In genomic region chr19:57353228-57353627, GRCm38 (mm10) we compare ENCODE assay signal across 22 mouse cellular contexts. TPM values are rescaled to one million over a fixed set of nuclear protein-coding genes. Genes with fewer than 3 reads are reported as not detected.
DNase-seq lines count a peak whose midpoint lies in the region; ATAC-seq and TF ChIP-seq lines count a peak whose summit lies in the region.
"Had no signal": no experiment of that assay in that cellular context is flagged by ENCODE, and none has a peak within 500 bp of the region (broad histone marks: within the 10 kb centered on the region; RNA-seq: fewer than 3 reads in every experiment).

No protein-coding gene starts in this region.

- no peaks in the 10 kb centered on the region for H3K36me3 ChIP-seq in forebrain, postnatal 0 days (ENCODE audit: insufficient read depth)
- H3K36me3 ChIP-seq in forebrain, embryonic 14.5 days (ENCODE audit: control insufficient read depth, insufficient read depth, low read length): no peaks in the 10 kb centered on the region
- no peaks in the 10 kb centered on the region for H3K36me3 ChIP-seq in embryonic facial prominence, embryonic 14.5 days (ENCODE audit: control insufficient read depth, insufficient read depth, low read length)
- H3K36me3 ChIP-seq: forebrain, embryonic 12.5 days; liver, embryonic 13.5 days; stomach, embryonic 15.5 days had no signal

- ATAC-seq in forebrain, postnatal 0 days: no peak
- ATAC-seq in forebrain, embryonic 14.5 days: no peak
- no peak for ATAC-seq in embryonic facial prominence, embryonic 14.5 days (ENCODE audit: low read depth)
- ATAC-seq: intestine, embryonic 16.5 days; midbrain, embryonic 16.5 days had no signal

- H3K4me3 ChIP-seq in forebrain, postnatal 0 days (ENCODE audit: low read depth, low read length): no peak overlapping the region
- H3K4me3 ChIP-seq in forebrain, embryonic 14.5 days (ENCODE audit: low read depth, low read length): no peak overlapping the region
- no peak overlapping the region for H3K4me3 ChIP-seq in embryonic facial prominence, embryonic 14.5 days (ENCODE audit: low read depth, low read length)
- H3K4me3 ChIP-seq: forebrain, embryonic 12.5 days; liver, embryonic 13.5 days; stomach, embryonic 15.5 days had no signal

- no peak overlapping the region for H3K4me2 ChIP-seq in forebrain, postnatal 0 days (ENCODE audit: low read depth)
- no peak overlapping the region for H3K4me2 ChIP-seq in forebrain, embryonic 14.5 days (ENCODE audit: low read length)
- no peak overlapping the region for H3K4me2 ChIP-seq in embryonic facial prominence, embryonic 14.5 days (ENCODE audit: low read depth, low read length)
- H3K4me2 ChIP-seq: forebrain, embryonic 12.5 days; liver, embryonic 13.5 days; midbrain, embryonic 11.5 days; stomach, embryonic 15.5 days had no signal

- no peaks in the 10 kb centered on the region for H3K27me3 ChIP-seq in forebrain, postnatal 0 days (ENCODE audit: insufficient read depth, low read length)
- H3K27me3 ChIP-seq in forebrain, embryonic 14.5 days (replicated peaks; ENCODE audit: control insufficient read depth, insufficient read depth, low read length): no peaks in the 10 kb centered on the region
- H3K27me3 ChIP-seq in embryonic facial prominence, embryonic 14.5 days (replicated peaks; ENCODE audit: control insufficient read depth, insufficient read depth, low read length): no peaks in the 10 kb centered on the region
- H3K27me3 ChIP-seq: CH12.LX; forebrain, embryonic 12.5 days; liver, embryonic 13.5 days; stomach, embryonic 15.5 days had no signal

- no peaks in the 10 kb centered on the region for H3K4me1 ChIP-seq in forebrain, postnatal 0 days (ENCODE audit: insufficient read depth)
- no peaks in the 10 kb centered on the region for H3K4me1 ChIP-seq in forebrain, embryonic 14.5 days (ENCODE audit: control insufficient read depth, insufficient read depth, low read length)
- H3K4me1 ChIP-seq in embryonic facial prominence, embryonic 14.5 days (ENCODE audit: control insufficient read depth, insufficient read depth, low read length): peaks cover 26% of the 10 kb centered on the region; the same call in 1 of the 2 replicates

- no peak for TF ChIP-seq CTCF in forebrain, postnatal 0 days (IDR thresholded peaks at IDR 0.05; ENCODE audit: low read depth)

- 80% methylated on average over 10 of the region's 10 CpGs for WGBS in forebrain, postnatal 0 days
- 83% methylated on average over 10 of the region's 10 CpGs for WGBS in forebrain, embryonic 14.5 days
- 84% methylated on average over 10 of the region's 10 CpGs for WGBS in embryonic facial prominence, embryonic 14.5 days

- no peak overlapping the region for H3K9ac ChIP-seq in forebrain, postnatal 0 days
- H3K9ac ChIP-seq in forebrain, embryonic 14.5 days (ENCODE audit: low read length): no peak overlapping the region
- H3K9ac ChIP-seq in embryonic facial prominence, embryonic 14.5 days (ENCODE audit: low read depth, low read length): no peak overlapping the region
- H3K9ac ChIP-seq: forebrain, embryonic 12.5 days; liver, embryonic 13.5 days; stomach, embryonic 15.5 days had no signal

- H3K9me3 ChIP-seq in forebrain, postnatal 0 days (ENCODE audit: low read length): no peaks in the 10 kb centered on the region
- no peaks in the 10 kb centered on the region for H3K9me3 ChIP-seq in forebrain, embryonic 14.5 days (replicated peaks; ENCODE audit: control insufficient read depth, low read length)
- H3K9me3 ChIP-seq in embryonic facial prominence, embryonic 14.5 days (ENCODE audit: control insufficient read depth, low read length): no peaks in the 10 kb centered on the region
- H3K9me3 ChIP-seq: forebrain, embryonic 12.5 days; liver, embryonic 13.5 days; stomach, embryonic 15.5 days had no signal

- 0 out of 2 replicates have a peak overlapping the region, but pooled peaks have one; percentile 42 for H3K27ac ChIP-seq in forebrain, postnatal 0 days (ENCODE audit: low read depth, low read length)
- no peak overlapping the region for H3K27ac ChIP-seq in forebrain, embryonic 14.5 days (ENCODE audit: low read depth, low read length)
- H3K27ac ChIP-seq in embryonic facial prominence, embryonic 14.5 days (replicated peaks; ENCODE audit: low read depth, low read length): peak overlapping the region; percentile 52
- H3K27ac ChIP-seq: forebrain, embryonic 12.5 days; kidney, postnatal 0 days; liver, embryonic 13.5 days; stomach, embryonic 15.5 days had no signal

- intact Hi-C loops in heart, postnatal 10 days (cut with DNase I): no loop called here

- DNase-seq in forebrain, postnatal 0 days: no peak
- DNase-seq in forebrain, embryonic 14.5 days (ENCODE audit: low spot score): no peak
- DNase-seq in lung, postnatal 10 days: peak; percentile 44
- DNase-seq in lung, adult 18-20 months: no peak
- no peak for DNase-seq in embryonic facial prominence, embryonic 14.5 days (ENCODE audit: low spot score)
- no peak for DNase-seq in heart, postnatal 10 days
- DNase-seq in layer of hippocampus, adult 18-20 months (ENCODE audit: low spot score in 2 of 2): no peak
- DNase-seq: adrenal gland, postnatal 10 days; cerebellum, adult 18-20 months; gastrocnemius, postnatal 14 days; kidney, adult 8-10 months; liver, embryonic 13.5 days; lung, adult 2 months; thymus, postnatal 14 days had no signal

RNA-seq across cellular contexts. Expression of gene Fam160b1, which starts 7.3 kb away (rescaled TPM):
- 19.7 and 23.0 TPM in 2 replicates for total RNA-seq in forebrain, postnatal 0 days (2014; rRNA removed)
- 9.0 and 10.8 TPM in 2 replicates for polyA plus RNA-seq in forebrain, postnatal 0 days (2015; fragmentation: Nextera tagmentation; extraction: Ambion mirVana)
- 12.7 and 15.0 TPM in 2 replicates for polyA plus RNA-seq in forebrain, embryonic 14.5 days (2014; fragmentation: Nextera tagmentation; extraction: Ambion mirVana)
- 18.4 and 20.0 TPM in 2 replicates for polyA plus RNA-seq in embryonic facial prominence, embryonic 14.5 days (2014; fragmentation: Nextera tagmentation; extraction: Ambion mirVana)
- total RNA-seq in heart, postnatal 10 days (2021): 10 to 100 TPM; 18.3 to 18.5 TPM
- total RNA-seq in layer of hippocampus, adult 18-20 months (2021): 10 to 100 TPM; 22.7 to 23.4 TPM

RNA-seq across cellular contexts. Expression of gene Ablim1, which starts 38.5 kb away (rescaled TPM):
- total RNA-seq in forebrain, postnatal 0 days (2014; rRNA removed): 76.9 and 78.5 TPM in 2 replicates
- 46.2 and 47.8 TPM in 2 replicates for polyA plus RNA-seq in forebrain, postnatal 0 days (2015; fragmentation: Nextera tagmentation; extraction: Ambion mirVana)
- 24.0 and 35.5 TPM in 2 replicates for polyA plus RNA-seq in forebrain, embryonic 14.5 days (2014; fragmentation: Nextera tagmentation; extraction: Ambion mirVana)
- polyA plus RNA-seq in embryonic facial prominence, embryonic 14.5 days (2014; fragmentation: Nextera tagmentation; extraction: Ambion mirVana): 48.5 and 49.3 TPM in 2 replicates
- total RNA-seq in heart, postnatal 10 days (2021): 100 to 1,000 TPM; 397 to 585 TPM
- 10 to 100 TPM; 73.4 to 75.7 TPM for total RNA-seq in layer of hippocampus, adult 18-20 months (2021)
- total RNA-seq: MEL had no signal
